Mouse (Mus musculus) hindbrain, postnatal 0 days (tissue): ENCODE data around the gene Amn. TPM values are rescaled to one million over a fixed set of nuclear protein-coding genes. Genes with fewer than 3 reads are reported as not detected.
A peak's percentile ranks its signal among the peaks of the same experiment; 100 is the strongest.

Experiments used
- ATAC-seq: fragments of 200-750 bp; cut with Nextera tagmentation; 2 replicates; pipeline ENCODE4 v1.8.0; 2017; ENCODE audit warnings: mild to moderate bottlenecking, moderate TSS enrichment, moderate library complexity
- DNase-seq: peaks from one replicate; pipeline ENCODE4 v3.0.0-alpha.2; 2015; ENCODE audit warnings: low spot score
- H3K27ac ChIP-seq: fragments of 300-500 bp; sonication (generic); 2 replicates; pipeline ENCODE4 v1.5.1; 2014; ENCODE audit warnings: mild to moderate bottlenecking
- H3K27me3 ChIP-seq: fragments of 300-500 bp; sonication (generic); 2 replicates; pipeline ENCODE4 v1.6.1; 2014; ENCODE audit warnings: low read length, mixed read lengths; ENCODE audit not compliant: insufficient read depth
- H3K36me3 ChIP-seq: fragments of 300-500 bp; sonication (generic); 2 replicates; pipeline ENCODE4 v1.6.1; 2014; ENCODE audit warnings: low read length, mixed read lengths; ENCODE audit not compliant: insufficient read depth
- H3K4me1 ChIP-seq: fragments of 300-500 bp; sonication (generic); 2 replicates; pipeline ENCODE4 v1.6.1; 2014; ENCODE audit warnings: antibody characterized with exemption, low read length, mixed read lengths; ENCODE audit not compliant: insufficient read depth
- H3K4me2 ChIP-seq: fragments of 300-500 bp; sonication (generic); 2 replicates; pipeline ENCODE4 v1.6.1; 2014; ENCODE audit warnings: low read depth, mild to moderate bottlenecking, low read length, moderate library complexity, mixed read lengths
- H3K4me3 ChIP-seq: fragments of 300-500 bp; sonication (generic); 2 replicates; pipeline ENCODE4 v1.5.1; 2014; ENCODE audit warnings: low read length
- H3K9ac ChIP-seq: fragments of 300-500 bp; sonication (generic); replicated peaks from 2 replicates; pipeline ENCODE4 v1.6.1; 2014; ENCODE audit warnings: mild to moderate bottlenecking, low read length, moderate library complexity, mixed read lengths
- H3K9me3 ChIP-seq: fragments of 300-500 bp; sonication (generic); 2 replicates; pipeline ENCODE4 v1.6.1; 2016; ENCODE audit warnings: low read length, mixed read lengths
- CTCF ChIP-seq: IDR thresholded peaks from 2 replicates; pipeline ENCODE4 v1.5.1; 2016; ENCODE audit warnings: antibody characterized with exemption, control low read depth, low read depth
- WGBS: fragments of 180-500 bp; shearing (Covaris S2); extraction: QIAGEN DNeasy Blood & Tissue Kit; methylation state at CpG from one replicate; pipeline ENCODE4 v1.1.7; 2014; 5-methylcytosine and 5-hydroxymethylcytosine counted together
- polyA plus RNA-seq: library from polyadenylated mRNA; unstranded; fragments of >200 nt; fragmentation: Nextera tagmentation; extraction: Ambion mirVana; gene quantifications from 2 replicates; pipeline ENCODE4 v1.2.1, GENCODE M21; 2015
- total RNA-seq: library from RNA; depleted of rRNA; stranded (reverse); fragments of >200 nt; gene quantifications from 2 replicates; pipeline ENCODE4 v1.2.3, GENCODE M21; 2014

Gene Amn
- total and polyA plus RNA-seq, 2 experiments from 2014 or later: 106 to 133 TPM

DNA sequence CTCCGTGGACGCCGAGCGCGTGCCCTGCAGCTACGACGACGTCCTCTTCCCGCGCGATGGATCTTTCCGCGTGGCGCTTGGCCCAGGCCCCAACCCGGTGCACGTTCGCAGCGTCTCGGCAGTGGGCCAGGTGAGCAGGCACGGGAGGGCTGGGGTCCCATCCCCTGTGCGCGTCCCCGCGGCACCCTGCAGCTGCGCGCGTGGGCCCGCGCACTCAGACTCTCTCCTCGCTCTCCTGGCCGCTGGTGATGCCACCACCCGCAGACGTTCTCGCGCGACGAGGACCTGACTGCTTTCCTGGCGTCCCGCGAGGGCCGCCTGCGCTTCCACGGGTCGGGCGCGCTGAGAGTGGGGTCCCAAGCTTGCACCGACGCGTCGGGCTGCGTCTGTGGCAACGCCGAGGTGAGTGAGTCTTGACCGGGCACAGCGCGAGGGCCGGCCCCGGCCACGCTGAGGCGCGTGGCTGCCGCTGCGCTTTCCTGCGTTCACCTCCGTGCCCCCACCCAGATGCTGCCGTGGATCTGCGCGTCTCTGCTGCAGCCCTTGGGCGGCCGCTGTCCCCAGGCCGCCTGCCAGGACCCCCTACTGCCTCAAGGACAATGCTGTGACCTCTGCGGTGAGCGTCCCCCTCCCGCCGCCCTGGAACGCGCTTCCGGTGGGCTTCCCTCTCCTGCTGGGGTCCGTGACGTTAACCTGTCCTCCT lies 3.7 kb downstream of the Amn start:
- DNase-seq (peak; percentile 64), ATAC-seq (peak; percentile 48)
- 2% methylated on average over 74 of the region's 80 CpGs for WGBS

DNA sequence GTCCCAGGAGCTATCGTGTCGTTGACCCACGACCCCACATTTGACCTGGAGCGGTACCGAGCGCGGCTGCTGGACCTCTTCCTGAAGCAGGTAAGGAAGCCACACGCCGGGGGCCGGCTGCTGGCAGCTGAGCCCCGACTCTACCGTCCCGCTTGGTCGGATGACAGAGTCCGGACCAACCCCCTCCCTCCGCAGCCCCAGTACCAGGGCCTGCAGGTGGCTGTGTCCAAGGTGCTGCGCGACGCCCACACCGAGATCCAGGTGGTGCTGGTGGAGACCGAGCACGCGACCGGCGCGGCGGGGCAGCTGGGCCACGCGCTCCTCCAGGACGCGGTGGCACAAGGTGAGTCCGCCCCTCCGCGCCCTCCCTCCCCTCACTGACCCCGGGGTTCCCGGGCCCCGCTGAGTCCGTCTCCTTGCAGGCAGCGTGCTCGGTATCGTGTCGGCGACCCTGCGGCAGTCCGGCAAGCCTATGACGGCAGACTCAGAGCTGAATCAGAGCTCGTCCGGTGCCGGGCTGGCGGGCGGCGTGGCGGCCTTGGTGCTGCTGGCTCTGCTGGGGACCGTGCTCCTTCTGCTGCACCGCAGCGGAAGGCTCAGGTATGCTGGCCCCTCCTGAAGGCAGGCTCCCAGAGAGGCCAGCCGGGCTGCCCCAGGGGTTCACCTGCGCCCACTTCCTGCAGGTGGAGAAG lies 4.4 kb downstream of the Amn start:
- H3K9ac ChIP-seq: peak overlapping the region; percentile 65
- peak overlapping the region; percentile 45 for H3K4me3 ChIP-seq
- 0 out of 2 replicates have a peak, but pooled peaks cover 7% of the 10 kb centered on the region for H3K4me1 ChIP-seq
- peak overlapping the region; percentile 65 for H3K4me2 ChIP-seq
- peaks cover 37% of the 10 kb centered on the region for H3K27me3 ChIP-seq
- no peaks in the 10 kb centered on the region for H3K9me3 ChIP-seq
- whole genome bisulfite sequencing: 3% methylated on average over 55 of the region's 58 CpGs
- TF ChIP-seq CTCF: no peak
- no peaks in the 10 kb centered on the region for H3K36me3 ChIP-seq
- DNase-seq: no peak
- ATAC-seq: peak; percentile 18; the same call in 1 of the 2 replicates
- H3K27ac ChIP-seq: no peak overlapping the region; the same call in 1 of the 2 replicates

More for the DNA sequence above, 3.7 kb downstream of the Amn start:
- Histone ChIP-seq H3K27ac (no peak overlapping the region; the same call in 1 of the 2 replicates), H3K4me2 (peak overlapping the region; percentile 65), H3K9me3 (no peaks in the 10 kb centered on the region), H3K4me3 (peak overlapping the region; percentile 45), H3K27me3 (peaks cover 43% of the 10 kb centered on the region), H3K4me1 (0 out of 2 replicates have a peak, but pooled peaks cover 7% of the 10 kb centered on the region), H3K36me3 (no peaks in the 10 kb centered on the region), H3K9ac (peak overlapping the region; percentile 65)
- TF ChIP-seq CTCF: no peak

DNA sequence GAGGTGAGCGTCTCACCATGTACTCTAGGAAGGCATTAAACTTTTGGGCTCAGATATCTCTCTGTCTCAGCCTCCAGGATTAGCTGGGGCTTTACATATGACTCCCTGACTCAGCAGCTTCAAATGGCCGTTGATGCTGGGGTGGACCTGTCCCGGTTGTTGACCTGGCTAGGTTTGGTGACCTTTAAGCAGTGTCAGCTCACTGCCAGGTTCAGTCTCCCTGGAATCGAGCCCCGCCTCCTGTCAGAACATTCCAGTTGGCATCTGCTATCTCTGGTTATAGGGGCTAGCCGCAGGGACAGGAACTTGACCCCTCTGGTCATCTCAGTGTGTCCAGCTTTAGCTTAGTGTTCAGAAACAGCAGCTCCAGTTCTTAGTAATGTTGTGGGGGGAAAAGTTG lies 5.5 kb downstream of the Amn start:
- no peak for DNase-seq
- H3K9me3 ChIP-seq: no peaks in the 10 kb centered on the region
- H3K9ac ChIP-seq: no peak overlapping the region
- H3K27ac ChIP-seq: no peak overlapping the region
- no peak for ATAC-seq
- WGBS: 57% methylated on average over 6 of the region's 6 CpGs
- no peak overlapping the region for H3K4me2 ChIP-seq
- no peaks in the 10 kb centered on the region for H3K36me3 ChIP-seq
- no peak for TF ChIP-seq CTCF
- H3K27me3 ChIP-seq: peaks cover 29% of the 10 kb centered on the region; the same call in 1 of the 2 replicates
- no peak overlapping the region for H3K4me3 ChIP-seq
- H3K4me1 ChIP-seq: 0 out of 2 replicates have a peak, but pooled peaks cover 7% of the 10 kb centered on the region

DNA sequence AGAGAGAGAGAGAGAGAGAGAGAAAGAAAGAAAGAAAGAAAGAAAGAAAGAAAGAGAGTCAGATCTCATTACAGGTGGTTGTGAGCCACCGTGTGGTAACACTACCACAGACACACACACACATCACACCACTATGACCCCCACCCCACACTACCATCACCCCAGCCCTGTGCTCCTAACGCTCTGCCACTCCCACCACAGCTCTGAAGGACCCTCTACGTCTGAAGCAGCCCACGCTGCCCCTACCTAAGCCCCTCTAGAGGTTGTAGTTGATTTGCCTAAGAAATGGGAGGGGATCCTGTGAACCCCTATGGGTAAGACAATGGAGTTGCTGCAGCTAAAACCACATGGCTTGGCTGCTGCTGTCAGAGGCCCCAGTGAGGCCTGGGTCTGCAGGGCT lies 12.7 kb downstream of the Amn start:
- ATAC-seq (0 out of 2 replicates have a peak, but pooled peaks have one; percentile 52), DNase-seq (no peak)
- H3K9me3 ChIP-seq: no peaks in the 10 kb centered on the region
- H3K4me1 ChIP-seq: no peaks in the 10 kb centered on the region
- no peaks in the 10 kb centered on the region for H3K27me3 ChIP-seq
- no peak overlapping the region for H3K4me2 ChIP-seq
- H3K36me3 ChIP-seq: no peaks in the 10 kb centered on the region
- no peak overlapping the region for H3K27ac ChIP-seq
- no peak overlapping the region for H3K9ac ChIP-seq
- TF ChIP-seq CTCF: no peak
- WGBS: 81% methylated on average over 4 of the region's 4 CpGs
- no peak overlapping the region for H3K4me3 ChIP-seq

DNA sequence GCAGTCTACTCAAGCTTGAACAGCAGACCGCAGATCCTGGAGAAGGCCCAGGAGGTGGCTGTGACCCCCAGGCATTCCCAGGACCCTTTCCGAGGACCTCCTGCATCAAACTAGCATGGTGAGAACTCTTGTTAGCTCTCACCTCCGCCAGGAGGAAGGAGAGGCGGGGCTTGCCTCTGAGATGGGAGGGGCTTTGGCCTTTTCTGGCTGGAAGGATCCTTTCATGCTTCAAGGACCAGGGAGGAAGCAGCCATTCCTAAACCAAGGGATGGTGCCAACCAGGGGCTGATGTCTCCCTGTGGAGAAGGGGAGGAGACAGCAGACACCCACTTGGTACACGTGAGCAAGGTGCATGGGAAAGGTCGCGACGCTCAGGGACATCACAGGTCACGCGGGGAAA lies 13.6 kb downstream of the Amn start:
- H3K4me3 ChIP-seq: no peak overlapping the region

DNA sequence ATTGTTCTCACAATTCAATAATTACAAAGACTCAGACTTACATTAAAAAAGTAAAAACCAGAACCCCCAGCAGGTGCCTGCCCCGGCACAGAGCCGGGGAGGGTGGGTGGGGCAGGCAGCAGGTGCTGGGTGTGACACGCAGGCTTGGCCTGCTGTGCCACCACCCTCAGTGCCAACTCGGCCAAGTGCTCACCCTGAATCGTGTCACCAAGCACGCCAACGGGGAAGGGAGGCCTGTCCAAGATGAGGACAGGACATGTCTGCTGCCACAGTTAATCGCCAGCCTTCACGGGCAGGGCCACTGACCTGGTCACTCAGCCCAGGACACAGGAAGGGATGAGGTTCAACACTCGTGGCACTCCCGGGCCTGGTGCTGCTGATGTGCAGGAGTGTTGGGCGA lies 22.1 kb downstream of the Amn start:
- Histone ChIP-seq H3K9me3 (no peaks in the 10 kb centered on the region), H3K4me2 (no peak overlapping the region), H3K36me3 (peaks cover 52% of the 10 kb centered on the region), H3K27me3 (no peaks in the 10 kb centered on the region), H3K4me1 (no peaks in the 10 kb centered on the region), H3K4me3 (no peak overlapping the region), H3K27ac (no peak overlapping the region), H3K9ac (no peak overlapping the region)
- DNase-seq: no peak
- ATAC-seq: no peak
- 91% methylated on average over 12 of the region's 12 CpGs for WGBS
- no peak for TF ChIP-seq CTCF

More for the DNA sequence above, 13.6 kb downstream of the Amn start:
- H3K27me3 ChIP-seq: no peaks in the 10 kb centered on the region
- no peaks in the 10 kb centered on the region for H3K36me3 ChIP-seq
- TF ChIP-seq CTCF: no peak
- no peak overlapping the region for H3K27ac ChIP-seq
- H3K4me2 ChIP-seq: peak overlapping the region; percentile 34; the same call in 1 of the 2 replicates
- 37% methylated on average over 10 of the region's 10 CpGs for WGBS
- H3K4me1 ChIP-seq: no peaks in the 10 kb centered on the region
- no peaks in the 10 kb centered on the region for H3K9me3 ChIP-seq
- H3K9ac ChIP-seq: no peak overlapping the region
- DNase-seq: no peak
- 0 out of 2 replicates have a peak, but pooled peaks have one; percentile 8 for ATAC-seq
